Mouse (Mus musculus) lung, adult 2 months (tissue): ENCODE data around the gene Lonp2.

Experiments used
- CTCF ChIP-seq: fragments of 200-500 bp; IDR thresholded peaks from 2 replicates; pipeline ENCODE4 v1.5.1; 2011; ENCODE audit warnings: mild to moderate bottlenecking, low read length, control low read depth; ENCODE audit not compliant: insufficient read depth
- POLR2A ChIP-seq: fragments of 200-500 bp; IDR thresholded peaks from 2 replicates; pipeline ENCODE4 v1.6.1; 2011; ENCODE audit warnings: low read depth, mild to moderate bottlenecking, control low read depth, low read length, borderline replicate concordance; ENCODE audit errors: extremely low read depth

GRCm38 (mm10) chr8:86647771-86648170 lies 23.9 kb downstream of the Lonp2 start:
- TF ChIP-seq CTCF (no peak), POLR2A (no peak)
